Mouse (Mus musculus) 416B (cell line): ENCODE results near the gene Mlana.

Experiments
- DNase-seq: peaks from one replicate; pipeline ENCODE4 v3.0.0; 2011; ENCODE audit warnings: low read depth

The Mlana gene

DNA sequence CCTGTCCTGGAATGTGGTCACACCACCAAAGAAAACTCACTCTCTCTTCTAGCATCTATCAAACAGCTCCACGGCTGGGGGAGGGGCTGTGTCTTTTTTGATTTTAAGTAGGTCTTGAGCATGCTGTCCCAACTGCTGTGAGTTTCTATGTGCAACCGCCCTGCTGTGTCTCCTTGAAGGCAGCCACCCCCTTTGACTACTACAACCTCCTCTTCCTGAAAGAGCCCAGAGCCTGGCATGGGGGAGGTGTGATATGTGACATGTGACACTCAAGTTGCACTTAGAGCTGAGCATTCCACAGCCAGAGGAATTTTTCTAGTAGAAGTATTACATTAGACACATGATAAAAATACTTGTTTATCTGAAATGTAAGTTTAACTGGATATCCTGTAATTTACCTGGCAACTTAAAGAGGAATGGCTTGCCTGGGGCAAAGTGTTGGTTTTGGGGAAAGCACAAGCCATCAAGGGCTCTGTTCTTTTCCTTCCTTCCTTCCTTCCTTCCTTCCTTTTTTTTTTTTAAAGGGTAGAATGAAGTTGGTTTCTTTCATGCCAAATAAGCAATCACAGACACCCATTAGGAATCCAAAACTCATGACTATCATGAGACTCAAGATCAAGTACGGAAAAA is at the start of gene Mlana:
TSS of gene Mlana (plus strand) at position 580 of the 630 bp plus-strand sequence.
- DNase-seq: no peak

DNA sequence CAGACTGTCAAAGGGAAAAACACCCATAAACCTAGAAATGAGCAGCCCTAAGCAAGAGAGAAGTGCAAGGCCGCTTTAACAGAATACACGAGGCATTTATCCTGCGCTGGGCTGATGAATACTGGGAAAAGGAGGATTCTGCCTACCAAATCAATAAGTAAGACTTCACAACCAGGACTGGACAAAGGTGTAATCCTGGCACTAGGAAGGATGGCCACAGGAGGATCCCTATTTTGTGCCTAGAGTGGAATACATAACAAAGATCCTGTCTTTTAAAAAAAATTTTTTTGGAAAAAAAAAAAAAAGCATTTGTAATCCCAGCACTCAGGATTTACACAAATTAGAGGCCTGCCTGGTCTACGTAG is 49.1 kb upstream of the Mlana start:
- DNase-seq: no peak

GRCm38 (mm10) chr19:29649683-29650082 is 47.9 kb upstream of the Mlana start:
- no peak for DNase-seq

DNA sequence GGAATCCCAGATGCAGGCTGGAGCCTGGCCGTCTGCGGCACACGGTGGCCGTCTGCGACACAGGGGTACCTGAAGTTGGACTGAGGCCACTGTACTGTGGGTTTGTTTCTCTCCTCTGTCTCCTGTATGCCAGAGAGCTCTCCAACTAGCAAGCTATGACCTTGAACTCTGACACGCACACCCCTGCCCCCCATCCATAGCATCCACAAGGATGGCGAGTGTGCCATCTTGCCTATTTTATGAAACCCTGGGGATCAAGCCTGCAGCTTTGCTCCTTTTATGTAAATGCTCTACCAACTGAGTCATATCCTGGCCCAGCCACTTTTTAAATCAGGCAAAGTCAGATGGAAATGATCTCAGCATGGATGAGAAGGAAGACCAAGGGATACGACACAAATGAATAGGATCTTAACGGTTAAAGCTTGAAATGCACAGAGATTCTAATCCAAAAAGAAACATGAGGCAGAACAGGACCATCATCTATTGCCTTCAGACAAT is 43.8 kb upstream of the Mlana start:
- no peak for DNase-seq

- DNase-seq: no peak
Measured at GRCm38 (mm10) chr19:29655148-29655547, 42.5 kb upstream of the Mlana start.

GRCm38 (mm10) chr19:29656029-29656428 is 41.6 kb upstream of the Mlana start:
- no peak for DNase-seq

DNA sequence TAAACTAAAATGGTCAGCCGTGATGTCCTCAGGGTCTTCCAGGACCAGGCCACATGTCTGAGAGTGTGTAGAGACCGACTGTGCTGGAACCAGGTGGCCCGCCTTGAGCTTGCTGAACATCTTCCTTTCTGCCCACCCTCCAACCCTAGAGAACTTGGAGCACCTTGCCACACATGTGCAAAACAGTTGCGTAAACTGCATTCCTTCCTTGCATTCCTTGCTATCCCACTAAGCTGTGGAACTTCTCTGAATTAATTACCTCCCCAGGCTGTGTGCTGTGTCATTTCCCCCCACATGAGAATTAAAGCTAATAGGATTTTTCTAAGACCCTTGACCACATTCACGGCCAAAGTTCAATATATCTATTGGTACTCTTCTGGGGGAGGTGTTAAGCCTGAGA is 41.0 kb upstream of the Mlana start:
- no peak for DNase-seq

GRCm38 (mm10) chr19:29657033-29657432 is 40.6 kb upstream of the Mlana start:
- no peak for DNase-seq

DNA sequence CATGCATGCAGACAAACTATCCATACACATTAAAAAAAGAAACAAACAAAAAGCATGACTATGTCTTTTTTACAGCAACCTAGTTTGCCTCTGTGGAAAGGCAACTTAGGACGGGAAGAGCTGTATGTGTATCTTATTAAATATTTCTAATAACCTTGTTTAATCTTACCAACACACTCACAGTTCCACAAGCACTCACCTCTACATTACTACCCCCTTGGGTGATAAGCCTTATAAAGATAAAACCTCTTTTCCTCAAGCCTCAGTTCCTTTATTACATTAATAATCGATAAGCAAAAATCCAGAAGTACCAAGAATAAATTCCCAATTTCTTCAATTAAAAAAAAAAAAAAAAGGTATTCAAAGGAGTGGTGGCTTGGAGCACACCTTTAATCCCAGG is 40.1 kb upstream of the Mlana start:
- DNase-seq: no peak

- DNase-seq: no peak
Measured at GRCm38 (mm10) chr19:29658836-29659235, 38.8 kb upstream of the Mlana start.

DNA sequence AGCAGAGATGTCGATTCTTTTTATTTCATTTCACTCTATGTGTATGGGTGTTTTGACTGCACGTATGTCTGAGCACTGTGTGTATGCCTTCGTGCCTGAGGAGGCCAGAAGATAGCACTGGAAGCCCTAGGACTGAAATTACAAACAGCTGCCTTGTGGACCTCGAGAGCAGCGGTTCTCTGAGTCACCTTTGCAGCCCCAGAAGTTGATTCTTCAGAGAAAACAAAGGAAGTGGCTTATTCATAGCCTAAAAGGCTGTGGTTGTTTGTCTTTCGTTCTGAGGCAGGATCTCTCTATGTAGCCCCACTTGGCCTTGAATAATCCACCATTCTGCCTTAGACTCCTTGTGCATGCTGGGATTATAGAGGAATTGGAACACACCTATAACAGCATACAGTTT is 37.9 kb upstream of the Mlana start:
- peak; percentile 84 for DNase-seq

DNA sequence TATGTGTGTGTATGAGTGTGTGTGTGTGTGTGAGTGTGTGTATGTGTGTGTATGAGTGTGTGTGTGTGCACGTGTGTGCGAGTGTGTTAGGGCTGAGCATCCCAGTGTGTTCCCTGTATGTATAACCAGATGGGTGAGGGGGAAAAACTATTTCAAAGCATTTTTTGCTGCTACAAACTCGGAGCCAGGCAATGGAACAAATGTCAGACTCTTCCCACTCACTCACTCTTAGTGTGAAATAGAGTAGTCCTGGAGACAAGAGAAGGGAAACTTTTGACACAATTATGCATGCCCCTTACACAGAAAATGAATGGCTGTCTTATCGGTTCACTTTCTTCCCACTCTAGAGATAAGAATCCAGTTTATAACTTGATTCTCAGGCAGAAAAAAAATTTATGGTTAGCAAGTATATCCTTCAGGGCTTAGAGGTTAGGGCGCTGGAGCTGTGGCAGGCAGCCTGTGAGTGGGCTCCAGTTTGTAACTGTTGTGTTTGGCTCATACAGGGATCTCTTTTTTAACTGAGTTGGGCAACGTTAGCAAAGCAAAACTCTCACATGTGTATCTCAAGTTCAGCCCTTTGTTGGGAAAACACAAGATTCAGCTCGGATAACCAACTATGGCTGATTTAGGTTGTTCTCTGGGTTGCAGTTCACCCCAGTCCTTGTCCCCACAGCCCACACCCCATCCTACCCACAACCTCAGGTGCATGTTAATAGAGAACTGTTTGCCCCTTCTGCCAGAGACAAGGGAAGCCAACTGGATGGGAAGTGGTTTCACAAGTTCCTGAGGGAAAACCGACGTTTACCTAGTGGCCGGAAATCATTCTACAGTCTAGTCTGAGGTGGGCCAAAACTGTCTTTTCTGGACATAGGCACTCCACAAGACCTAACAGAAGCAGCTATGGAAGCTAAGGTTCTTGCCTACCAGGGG is 36.5 kb upstream of the Mlana start:
- DNase-seq: peak; percentile 81

DNA sequence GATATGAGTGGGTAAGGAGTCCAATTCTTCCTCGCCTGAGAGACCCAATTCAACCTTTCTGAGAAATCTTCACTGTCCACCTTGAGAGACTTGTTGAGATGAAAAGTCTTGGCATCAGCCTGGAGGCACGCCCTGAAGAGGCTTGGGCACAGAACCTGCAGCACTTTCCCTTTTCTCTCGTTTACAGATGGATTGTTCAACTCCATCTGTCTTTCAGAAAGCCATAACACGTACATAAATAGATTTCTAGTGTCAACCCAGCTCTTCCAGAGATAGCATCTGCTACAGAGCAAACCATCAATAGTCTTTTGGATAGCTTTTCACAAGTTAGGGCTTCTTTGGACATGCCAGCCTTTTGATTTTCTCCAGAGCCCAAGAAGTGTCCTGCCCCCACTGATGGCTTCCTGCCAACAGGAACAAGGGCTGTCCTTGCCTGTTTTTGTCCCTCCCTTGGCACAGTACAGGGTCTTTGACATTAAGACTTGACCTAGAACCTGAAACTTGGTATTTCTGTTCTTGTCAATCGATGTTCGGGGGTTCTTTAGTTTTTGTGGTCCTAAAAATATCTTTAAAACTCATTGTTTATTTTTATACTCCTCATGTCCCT is 35.5 kb upstream of the Mlana start:
- DNase-seq: no peak

DNA sequence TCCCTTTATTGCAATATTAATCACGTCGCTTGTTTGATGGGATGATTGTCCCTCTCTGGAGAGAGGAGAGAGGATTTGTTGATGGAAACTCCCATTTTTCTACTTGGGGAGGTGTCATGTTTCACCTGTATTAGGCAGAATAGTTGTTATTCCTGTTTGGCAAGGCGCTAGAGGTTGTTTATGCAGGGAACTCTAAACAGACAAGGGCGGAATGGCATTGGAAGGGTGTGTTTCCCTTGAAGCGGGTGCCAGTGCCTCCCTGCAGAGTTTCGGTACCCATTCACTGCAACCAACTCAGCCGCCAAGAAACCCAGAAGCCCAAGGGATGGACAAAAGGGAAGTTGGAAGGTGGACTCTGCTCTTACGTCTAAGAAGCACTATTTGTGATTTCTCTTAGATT is 33.8 kb upstream of the Mlana start:
- DNase-seq: no peak

- no peak for DNase-seq
Measured at GRCm38 (mm10) chr19:29664934-29665333, 32.7 kb upstream of the Mlana start.

GRCm38 (mm10) chr19:29666164-29666563 is 31.5 kb upstream of the Mlana start:
- no peak for DNase-seq

GRCm38 (mm10) chr19:29666965-29667594 is 30.5 kb upstream of the Mlana start:
- peak; percentile 98 for DNase-seq

GRCm38 (mm10) chr19:29668135-29668534 is 29.5 kb upstream of the Mlana start:
- no peak for DNase-seq

- DNase-seq: peak; percentile 21
Measured at GRCm38 (mm10) chr19:29670247-29670646, 27.4 kb upstream of the Mlana start.

- DNase-seq: no peak
Measured at GRCm38 (mm10) chr19:29671160-29671559, 26.5 kb upstream of the Mlana start.

DNA sequence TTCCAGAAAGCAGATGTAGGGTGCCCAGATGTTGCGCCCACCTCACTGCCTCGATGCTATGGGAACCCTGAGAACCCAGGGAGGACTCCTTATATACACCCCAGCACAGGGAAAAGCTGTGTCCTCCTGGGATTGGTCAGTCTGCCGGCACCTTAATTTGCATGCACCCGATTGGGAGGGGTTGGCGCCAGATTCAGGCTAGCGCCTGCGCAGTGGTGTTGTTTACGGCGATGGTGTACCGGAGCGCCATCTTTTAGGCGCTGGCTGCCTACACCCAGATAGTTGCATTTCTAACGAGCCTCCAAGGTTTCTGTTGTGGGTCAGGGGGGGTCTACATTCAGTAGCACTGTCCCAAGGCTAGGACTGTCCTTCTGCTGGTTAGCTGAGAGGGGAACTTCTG is 25.0 kb upstream of the Mlana start:
- DNase-seq: no peak

- DNase-seq: no peak
Measured at GRCm38 (mm10) chr19:29674946-29675345, 22.7 kb upstream of the Mlana start.
